Mouse (Mus musculus) neural tube, embryonic 15.5 days (tissue): ENCODE data around the gene Mrps7. TPM values are rescaled to one million over a fixed set of nuclear protein-coding genes. Genes with fewer than 3 reads are reported as not detected.
A peak's percentile ranks its signal among the peaks of the same experiment; 100 is the strongest.

ENCODE experiments used
- ATAC-seq: fragments of 200-750 bp; cut with Nextera tagmentation; 2 replicates; pipeline ENCODE4 v1.8.0; 2017; ENCODE audit warnings: mild to moderate bottlenecking, moderate TSS enrichment, moderate library complexity; ENCODE audit not compliant: low FRiP score
- H3K27ac ChIP-seq: fragments of 300-500 bp; sonication (generic); replicated peaks from 2 replicates; pipeline ENCODE4 v1.5.1; 2015; ENCODE audit warnings: mild to moderate bottlenecking, inconsistent platforms
- H3K27me3 ChIP-seq: fragments of 300-500 bp; sonication (generic); replicated peaks from 2 replicates; pipeline ENCODE4 v1.6.1; 2015; ENCODE audit warnings: inconsistent platforms
- H3K36me3 ChIP-seq: fragments of 300-500 bp; sonication (generic); 2 replicates; pipeline ENCODE4 v1.6.1; 2015; ENCODE audit warnings: inconsistent platforms
- H3K4me1 ChIP-seq: fragments of 300-500 bp; sonication (generic); 2 replicates; pipeline ENCODE4 v1.6.1; 2015; ENCODE audit warnings: inconsistent platforms
- H3K4me2 ChIP-seq: fragments of 300-500 bp; sonication (generic); 2 replicates; pipeline ENCODE4 v1.6.1; 2015; ENCODE audit warnings: inconsistent platforms, mild to moderate bottlenecking, moderate library complexity
- H3K4me3 ChIP-seq: fragments of 300-500 bp; sonication (generic); replicated peaks from 2 replicates; pipeline ENCODE4 v1.5.1; 2015; ENCODE audit warnings: mild to moderate bottlenecking, inconsistent platforms
- H3K9ac ChIP-seq: fragments of 300-500 bp; sonication (generic); replicated peaks from 2 replicates; pipeline ENCODE4 v1.6.1; 2015; ENCODE audit warnings: mild to moderate bottlenecking, inconsistent platforms
- H3K9me3 ChIP-seq: fragments of 300-500 bp; sonication (generic); replicated peaks from 2 replicates; pipeline ENCODE4 v1.6.1; 2016; ENCODE audit warnings: inconsistent platforms
- WGBS: fragments of 180-500 bp; shearing (Covaris S2); methylation state at CpG from one replicate; pipeline ENCODE4 v1.1.7; 2015; ENCODE audit warnings: mixed read lengths; 5-methylcytosine and 5-hydroxymethylcytosine counted together
- polyA plus RNA-seq: library from polyadenylated mRNA; unstranded; fragments of >200 nt; fragmentation: Nextera tagmentation; extraction: Ambion mirVana; gene quantifications from 2 replicates; pipeline ENCODE4 v1.2.1, GENCODE M21; 2015

Gene Mrps7
- polyA plus RNA-seq, 1 experiment from 2014 or later: 81.0 TPM

DNA sequence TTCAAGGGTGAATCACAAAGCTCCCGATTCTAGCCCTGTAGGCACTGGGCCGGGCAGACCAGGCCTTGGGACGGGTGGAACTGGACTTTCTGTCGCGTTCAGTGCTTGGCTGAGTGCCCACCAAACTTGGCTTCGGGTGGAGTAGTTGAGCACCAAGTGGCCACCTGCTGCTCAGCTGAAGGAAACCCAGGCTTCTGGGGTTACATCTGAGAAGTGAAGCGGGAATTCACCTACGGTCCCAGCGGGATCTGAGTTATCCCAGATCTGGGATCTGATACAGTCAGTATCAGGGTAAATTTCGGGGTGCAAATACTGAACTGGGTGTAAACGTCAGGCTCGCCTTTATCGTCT lies 8.3 kb downstream of the Mrps7 start:
- Histone ChIP-seq H3K9ac (peak overlapping the region; percentile 76), H3K27ac (peak overlapping the region; percentile 86), H3K4me2 (peak overlapping the region; percentile 94), H3K36me3 (peaks cover 44% of the 10 kb centered on the region), H3K4me1 (peaks cover 20% of the 10 kb centered on the region), H3K4me3 (peak overlapping the region; percentile 72), H3K9me3 (no peaks in the 10 kb centered on the region), H3K27me3 (0 out of 2 replicates have a peak, but pooled peaks cover 15% of the 10 kb centered on the region)
- ATAC-seq: peak; percentile 37; the same call in 1 of the 2 replicates
- under 1% methylated on average over 13 of the region's 13 CpGs for WGBS

- peak; percentile 79 for ATAC-seq
- H3K9ac ChIP-seq: peak within 1 kb of the TSS; percentile 76
- H3K4me1 ChIP-seq: peaks cover 20% of the 10 kb centered on the region
- peak within 1 kb of the TSS; percentile 94 for H3K4me2 ChIP-seq
- H3K4me3 ChIP-seq: peak within 1 kb of the TSS; percentile 72
- no peaks in the 10 kb centered on the region for H3K9me3 ChIP-seq
- 0 out of 2 replicates have a peak, but pooled peaks cover 15% of the 10 kb centered on the region for H3K27me3 ChIP-seq
- WGBS: 0% methylated on average over 70 of the region's 80 CpGs
- H3K27ac ChIP-seq: peak within 1 kb of the TSS; percentile 86
- H3K36me3 ChIP-seq: peaks cover 39% of the 10 kb centered on the region
Measured at GRCm38 (mm10) chr11:115612410-115613137, 8.8 kb downstream of the Mrps7 start, which contains the start of gene Mif4gd. TSS of gene Mif4gd (minus strand) at chr11:115612969.

- peak overlapping the region; percentile 86 for H3K27ac ChIP-seq
- whole genome bisulfite sequencing: under 1% methylated on average over 16 of the region's 16 CpGs
- H3K9ac ChIP-seq: peak overlapping the region; percentile 76
- H3K4me2 ChIP-seq: peak overlapping the region; percentile 94
- peaks cover 32% of the 10 kb centered on the region for H3K36me3 ChIP-seq
- H3K27me3 ChIP-seq: 0 out of 2 replicates have a peak, but pooled peaks cover 15% of the 10 kb centered on the region
- ATAC-seq: no peak
- peak overlapping the region; percentile 72 for H3K4me3 ChIP-seq
- no peaks in the 10 kb centered on the region for H3K9me3 ChIP-seq
- H3K4me1 ChIP-seq: peaks cover 20% of the 10 kb centered on the region
Measured at GRCm38 (mm10) chr11:115613138-115613945, 9.6 kb downstream of the Mrps7 start.

- Histone ChIP-seq H3K9ac (no peak overlapping the region), H3K27ac (no peak overlapping the region), H3K36me3 (peaks cover 29% of the 10 kb centered on the region), H3K27me3 (0 out of 2 replicates have a peak, but pooled peaks cover 15% of the 10 kb centered on the region), H3K4me1 (peaks cover 20% of the 10 kb centered on the region), H3K9me3 (no peaks in the 10 kb centered on the region), H3K4me2 (no peak overlapping the region), H3K4me3 (no peak overlapping the region)
- ATAC-seq: no peak
- 88% methylated on average over 10 of the region's 10 CpGs for WGBS
Measured at GRCm38 (mm10) chr11:115614346-115615107, 10.8 kb downstream of the Mrps7 start.

DNA sequence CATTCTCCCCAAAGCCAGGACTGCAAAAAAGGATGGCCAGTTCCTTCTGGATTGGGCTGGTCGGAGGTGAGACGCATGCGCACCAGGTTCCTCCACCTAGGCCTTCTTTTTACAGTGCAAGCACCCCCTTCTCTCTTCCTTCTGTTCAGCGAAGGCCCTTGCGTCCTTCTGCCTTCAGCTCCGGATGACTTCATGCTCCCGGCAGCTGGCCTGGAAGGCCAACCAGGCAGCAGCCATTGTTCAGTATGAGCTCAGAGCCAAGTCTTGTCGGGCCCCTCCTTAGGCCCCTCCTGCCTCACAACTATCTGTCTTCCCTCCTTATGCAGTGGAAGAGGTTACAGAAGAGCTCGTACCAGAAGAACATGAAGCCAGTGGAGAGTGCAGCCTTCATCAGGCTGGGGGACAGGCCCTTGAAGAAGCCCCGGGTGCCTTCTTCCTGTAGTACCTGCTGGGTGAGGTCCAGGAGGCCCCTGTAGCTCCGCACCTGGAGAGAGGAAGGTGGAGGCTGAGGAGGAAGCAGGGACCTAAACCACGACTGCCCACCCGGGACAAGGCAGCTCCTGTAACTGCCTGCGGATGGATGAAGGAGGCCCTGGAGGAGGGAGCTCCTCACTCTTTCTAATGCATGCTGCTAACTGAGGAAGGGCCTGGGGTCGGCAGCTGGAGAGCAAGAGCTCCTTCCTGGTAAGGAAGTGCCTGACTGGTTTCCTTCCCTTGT lies 11.5 kb downstream of the Mrps7 start:
- 0 out of 2 replicates have a peak, but pooled peaks cover 15% of the 10 kb centered on the region for H3K27me3 ChIP-seq
- H3K9ac ChIP-seq: no peak overlapping the region
- no peak overlapping the region for H3K4me2 ChIP-seq
- no peaks in the 10 kb centered on the region for H3K9me3 ChIP-seq
- H3K36me3 ChIP-seq: peaks cover 35% of the 10 kb centered on the region
- ATAC-seq: no peak
- H3K4me3 ChIP-seq: no peak overlapping the region
- WGBS: 86% methylated on average over 15 of the region's 15 CpGs
- H3K27ac ChIP-seq: no peak overlapping the region
- peaks cover 20% of the 10 kb centered on the region for H3K4me1 ChIP-seq

DNA sequence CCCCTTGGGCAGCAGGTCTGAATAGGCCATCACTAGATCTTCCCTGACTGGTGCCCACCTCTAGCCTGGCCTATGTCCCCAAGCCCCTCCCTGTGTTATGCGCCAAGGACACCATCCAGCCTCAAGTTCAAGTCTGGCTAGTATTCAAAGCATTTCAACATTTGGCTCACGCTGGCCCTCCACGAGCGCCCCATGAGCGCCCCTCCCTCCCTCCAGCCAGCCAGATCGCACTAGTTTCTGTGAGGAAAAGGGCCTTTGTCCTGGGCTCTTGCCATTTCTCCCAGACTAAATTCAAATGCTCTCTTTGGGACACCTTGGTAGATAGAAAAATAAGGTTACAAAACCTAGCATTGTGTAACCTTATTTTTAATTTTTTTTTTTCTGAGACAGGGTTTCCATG lies 12.2 kb downstream of the Mrps7 start:
- Histone ChIP-seq H3K36me3 (peaks cover 41% of the 10 kb centered on the region), H3K4me1 (peaks cover 20% of the 10 kb centered on the region)
- whole genome bisulfite sequencing: 93% methylated on average over 6 of the region's 6 CpGs

DNA sequence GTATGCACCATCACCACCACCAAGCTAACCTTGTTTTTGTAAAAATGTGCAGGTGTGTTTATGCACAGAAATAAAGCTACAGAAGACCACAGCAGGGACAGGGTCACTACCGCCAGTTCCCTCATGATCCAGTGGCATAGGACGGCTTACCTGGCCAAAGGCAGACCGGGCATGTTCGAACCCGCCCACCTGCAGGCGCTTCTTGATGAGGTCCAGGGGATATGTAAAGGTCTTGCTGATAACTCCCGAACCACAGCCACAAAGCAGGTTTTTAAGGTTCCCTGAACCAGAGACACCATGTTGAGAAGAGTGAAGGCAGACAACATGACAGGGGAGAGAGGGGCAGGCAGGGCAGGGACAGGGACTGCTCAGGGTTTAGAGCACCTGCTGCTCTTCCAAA lies 12.6 kb downstream of the Mrps7 start:
- 93% methylated on average over 7 of the region's 7 CpGs for WGBS
- ATAC-seq: no peak
- Histone ChIP-seq H3K4me2 (no peak overlapping the region), H3K9ac (no peak overlapping the region), H3K4me1 (peaks cover 20% of the 10 kb centered on the region), H3K27me3 (0 out of 2 replicates have a peak, but pooled peaks cover 13% of the 10 kb centered on the region), H3K27ac (no peak overlapping the region), H3K9me3 (no peaks in the 10 kb centered on the region), H3K4me3 (no peak overlapping the region), H3K36me3 (peaks cover 45% of the 10 kb centered on the region)

More for the DNA sequence above, 12.2 kb downstream of the Mrps7 start:
- 0 out of 2 replicates have a peak, but pooled peaks cover 15% of the 10 kb centered on the region for H3K27me3 ChIP-seq
- H3K9me3 ChIP-seq: no peaks in the 10 kb centered on the region
- H3K4me2 ChIP-seq: no peak overlapping the region
- H3K27ac ChIP-seq: no peak overlapping the region
- no peak overlapping the region for H3K9ac ChIP-seq
- no peak overlapping the region for H3K4me3 ChIP-seq
- no peak for ATAC-seq

DNA sequence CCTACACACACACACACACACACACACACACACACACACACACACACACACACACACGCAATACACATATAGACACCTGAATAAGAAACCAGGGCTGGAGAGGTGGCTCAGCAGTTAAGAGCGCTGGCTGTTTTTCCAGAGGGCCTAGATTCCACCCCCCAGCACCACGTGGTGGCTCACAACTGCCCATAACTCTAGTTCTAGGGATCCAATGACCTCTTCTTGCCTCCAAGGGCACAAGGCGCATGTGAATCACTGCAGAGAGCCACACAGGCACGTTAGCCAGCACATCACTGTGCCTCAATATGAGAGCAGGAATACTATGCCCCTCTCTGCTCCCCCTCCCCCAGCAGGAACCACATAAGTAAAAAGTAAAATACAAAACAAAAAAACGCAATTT lies 13.2 kb downstream of the Mrps7 start:
- H3K27me3 ChIP-seq: 0 out of 2 replicates have a peak, but pooled peaks cover 12% of the 10 kb centered on the region
- H3K27ac ChIP-seq: no peak overlapping the region
- no peak overlapping the region for H3K4me3 ChIP-seq
- peaks cover 15% of the 10 kb centered on the region for H3K4me1 ChIP-seq
- no peak overlapping the region for H3K4me2 ChIP-seq
- no peaks in the 10 kb centered on the region for H3K9me3 ChIP-seq
- H3K9ac ChIP-seq: no peak overlapping the region
- 84% methylated on average over 6 of the region's 6 CpGs for WGBS
- peaks cover 45% of the 10 kb centered on the region for H3K36me3 ChIP-seq
- no peak for ATAC-seq

DNA sequence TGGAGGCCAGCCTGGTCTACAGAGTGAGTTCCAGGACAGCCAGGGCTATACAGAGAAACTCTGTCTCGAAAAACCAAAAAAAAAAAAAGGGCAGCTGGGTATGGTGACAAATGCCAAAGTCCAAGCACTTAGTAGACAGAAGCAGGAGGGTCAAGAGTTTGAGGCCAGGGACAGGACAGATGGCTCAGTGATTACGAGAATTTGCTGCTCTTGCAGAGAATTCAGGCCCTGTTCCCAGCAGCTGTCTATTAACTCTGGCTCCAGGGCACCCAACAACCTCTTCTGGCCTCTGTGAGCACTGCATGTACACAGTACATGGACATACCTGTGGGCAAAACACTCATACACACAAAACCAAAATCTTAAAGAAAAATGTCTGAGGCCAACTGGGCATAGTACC lies 14.3 kb downstream of the Mrps7 start:
- Histone ChIP-seq H3K4me1 (peaks cover 7% of the 10 kb centered on the region), H3K9me3 (no peaks in the 10 kb centered on the region), H3K9ac (no peak overlapping the region), H3K4me2 (no peak overlapping the region), H3K27me3 (0 out of 2 replicates have a peak, but pooled peaks cover 12% of the 10 kb centered on the region), H3K36me3 (peaks cover 55% of the 10 kb centered on the region), H3K27ac (no peak overlapping the region), H3K4me3 (no peak overlapping the region)
- no peak for ATAC-seq
- 98% methylated on average over 2 of the region's 2 CpGs for WGBS

DNA sequence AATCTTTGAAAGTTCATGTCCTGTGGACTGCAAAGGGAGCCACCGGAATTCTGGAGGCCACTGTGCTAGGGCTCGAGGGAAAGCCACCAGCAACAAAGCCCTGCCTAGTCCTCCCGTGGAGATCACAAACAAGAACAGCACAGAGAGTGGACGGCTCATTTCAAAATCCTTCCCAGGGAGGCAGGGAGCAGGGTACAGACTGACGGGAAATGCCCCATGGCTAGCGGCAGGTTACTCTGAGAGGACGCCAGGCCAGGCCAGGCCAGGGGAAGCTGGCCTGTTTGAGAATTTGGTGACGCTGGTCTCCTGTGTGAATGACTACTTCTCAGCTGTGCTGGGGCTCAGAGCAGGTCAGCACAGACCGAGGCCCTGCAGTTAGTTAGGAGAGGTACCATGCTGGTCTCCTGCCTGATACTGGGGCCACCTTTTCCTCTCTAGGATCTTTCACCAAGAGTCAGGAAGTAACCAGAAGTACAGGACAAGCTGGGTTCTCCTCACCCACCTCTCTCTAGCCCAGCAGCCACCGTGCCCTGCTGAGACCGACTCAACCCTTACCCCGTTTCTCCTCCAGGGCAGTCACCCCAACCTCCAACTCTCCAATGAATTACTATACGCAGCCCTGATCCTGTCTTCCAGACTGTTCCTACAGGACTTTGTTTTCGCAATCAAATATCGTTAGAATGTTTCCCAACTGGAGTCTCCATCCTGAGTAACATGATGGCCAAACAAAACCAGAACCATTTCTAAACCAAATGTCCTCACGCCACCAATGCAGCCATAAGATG lies 15.2 kb downstream of the Mrps7 start:
- H3K4me3 ChIP-seq: no peak overlapping the region
- H3K27me3 ChIP-seq: 0 out of 2 replicates have a peak, but pooled peaks cover 6% of the 10 kb centered on the region
- H3K9ac ChIP-seq: no peak overlapping the region
- H3K27ac ChIP-seq: no peak overlapping the region
- 89% methylated on average over 16 of the region's 16 CpGs for WGBS
- H3K4me2 ChIP-seq: no peak overlapping the region
- no peak for ATAC-seq
- H3K4me1 ChIP-seq: no peaks in the 10 kb centered on the region
- H3K9me3 ChIP-seq: no peaks in the 10 kb centered on the region
- peaks cover 62% of the 10 kb centered on the region for H3K36me3 ChIP-seq
